Mouse (Mus musculus): ENCODE data around the gene Ptprs.

- TF ChIP-seq CTCF (IDR thresholded peaks at IDR 0.05; ENCODE audit: borderline replicate concordance, insufficient read depth, low read length) (no peak), POLR2A (IDR thresholded peaks at IDR 0.05; ENCODE audit: low read depth, low read length) (no peak)
Measured at GRCm38 (mm10) chr17:56510473-56510969, 34.2 kb upstream of the Ptprs start.
